Mouse (Mus musculus) ES-E14 (cell line): ENCODE data around the gene Dnajc5g.

ENCODE experiments used
- CHD2 ChIP-seq: IDR thresholded peaks from 2 replicates; pipeline ENCODE4 v1.6.1; 2014; ENCODE audit warnings: mild to moderate bottlenecking, low read depth, low read length, inconsistent platforms
- MAFK ChIP-seq: IDR thresholded peaks from 2 replicates; pipeline ENCODE4 v1.6.1; 2014; ENCODE audit warnings: mild to moderate bottlenecking, low read depth, low read length, inconsistent platforms; ENCODE audit not compliant: insufficient read depth
- ZC3H11A ChIP-seq: IDR thresholded peaks from 2 replicates; pipeline ENCODE4 v1.6.1; 2012; ENCODE audit warnings: low read depth, mild to moderate bottlenecking, inconsistent platforms, low read length, borderline replicate concordance
- ZNF384 ChIP-seq: IDR thresholded peaks from 2 replicates; pipeline ENCODE4 v1.6.1; 2012; ENCODE audit warnings: low read depth, low read length, inconsistent platforms

GRCm38 (mm10) chr5:31081386-31081785 is 24.7 kb upstream of the Dnajc5g start:
- TF ChIP-seq ZC3H11A (no peak), CHD2 (no peak), MAFK (no peak), ZNF384 (no peak)
